Mouse (Mus musculus) adipose tissue, adult 10 weeks (tissue): ENCODE data around the gene Olfr1211. TPM values are rescaled to one million over a fixed set of nuclear protein-coding genes. Genes with fewer than 3 reads are reported as not detected.

Experiments
- polyA plus RNA-seq: library from polyadenylated mRNA; stranded (reverse); fragments of 350-450 nt; fragmentation: Illumina TruSeq; extraction: RNeasy Lipid Tissue Mini Kit (QIAGEN cat#74804); gene quantifications from one replicate; pipeline ENCODE4 v1.2.3, GENCODE M21; 2014; ENCODE audit warnings: low read depth, low replicate concordance

The Olfr1211 gene
- polyA plus RNA-seq = not detected

GRCm38 (mm10) chr2:88938011-88938410, at the start of gene Olfr1211:
TSS of gene Olfr1211 (minus strand) at chr2:88938111.

DNA sequence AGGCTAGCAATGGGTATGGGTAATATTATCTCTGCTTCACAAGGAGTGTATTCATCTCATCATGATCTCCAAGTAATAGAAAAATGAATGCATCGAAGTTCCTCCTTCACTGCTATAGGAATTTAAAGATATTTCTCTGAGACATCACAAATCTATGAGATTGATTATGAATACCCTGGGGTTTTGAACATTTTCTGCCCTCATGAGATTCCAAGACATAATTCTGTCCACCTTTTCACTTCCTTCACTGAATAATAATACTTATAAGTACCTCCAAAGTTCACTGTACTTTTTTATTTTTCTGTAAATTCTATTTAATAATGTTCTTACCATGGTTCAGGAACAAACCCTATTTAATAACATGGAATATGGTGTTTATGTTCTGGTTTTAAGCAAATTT, 42.3 kb upstream of the Olfr1211 start, which contains the start of gene Gm13762:
Gene Gm13762 (minus strand): TSS at position 101 of the 400 bp plus-strand sequence.

GRCm38 (mm10) chr2:88953669-88954068, 15.8 kb upstream of the Olfr1211 start, which contains the start of gene Olfr1212:
TSS of gene Olfr1212 (plus strand) at chr2:88953969.

GRCm38 (mm10) chr2:88915057-88915456, 22.9 kb downstream of the Olfr1211 start, which contains the start of gene Olfr1209:
TSS of gene Olfr1209 (minus strand) at chr2:88915157.

DNA sequence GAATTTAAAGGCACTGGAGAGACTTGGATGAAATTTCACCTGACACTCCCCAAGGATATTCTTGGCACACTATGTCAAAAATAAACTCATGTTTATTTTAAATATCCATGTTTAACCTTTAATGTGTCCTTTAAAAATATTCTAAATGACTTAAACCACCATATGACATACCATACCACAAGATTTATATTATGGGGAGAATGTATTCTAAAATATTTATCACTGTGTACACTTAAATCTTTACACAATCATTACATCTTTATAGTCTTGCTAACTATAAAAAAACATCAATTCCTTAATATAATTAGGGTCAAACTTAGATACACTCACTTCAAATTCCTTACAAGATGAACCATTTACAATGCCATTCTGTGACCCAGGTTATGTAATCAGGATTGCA, 35.7 kb downstream of the Olfr1211 start, which contains the start of gene Olfr1208:
Gene Olfr1208 (minus strand): TSS at position 101 of the 400 bp plus-strand sequence.

Other genes starting within 250 kb of the Olfr1211 start
- gene Olfr1195, start 248.9 kb downstream of the Olfr1211 start, polyA plus RNA-seq = not detected
- gene Olfr1196, start 233.5 kb downstream of the Olfr1211 start, polyA plus RNA-seq = not detected
- gene Olfr1197, start 205.7 kb downstream of the Olfr1211 start, polyA plus RNA-seq = not detected
- gene Olfr1198, start 186.7 kb downstream of the Olfr1211 start, polyA plus RNA-seq = not detected
- not detected for gene Olfr1199, start 177.6 kb downstream of the Olfr1211 start, polyA plus RNA-seq
- not detected for gene Olfr1200, start 167.6 kb downstream of the Olfr1211 start, polyA plus RNA-seq
- gene Olfr1201, start 145.1 kb downstream of the Olfr1211 start, polyA plus RNA-seq = not detected
- not detected for gene Olfr1202, start 123.6 kb downstream of the Olfr1211 start, polyA plus RNA-seq
- not detected for gene Olfr1205, start 108.4 kb downstream of the Olfr1211 start, polyA plus RNA-seq
- not detected for gene Olfr1204, start 88.8 kb downstream of the Olfr1211 start, polyA plus RNA-seq
- gene Olfr1206, start 74.9 kb downstream of the Olfr1211 start, polyA plus RNA-seq = not detected
- not detected for gene Olfr1208, start 35.8 kb downstream of the Olfr1211 start, polyA plus RNA-seq
- gene Olfr1209, start 23.0 kb downstream of the Olfr1211 start, polyA plus RNA-seq = not detected
- gene Olfr1212, start 15.9 kb upstream of the Olfr1211 start, polyA plus RNA-seq = not detected
- not detected for gene Gm13762, start 42.2 kb upstream of the Olfr1211 start, polyA plus RNA-seq
- gene Olfr1214, start 54.5 kb upstream of the Olfr1211 start, polyA plus RNA-seq = not detected
- gene Olfr1215, start 68.9 kb upstream of the Olfr1211 start, polyA plus RNA-seq = not detected
- not detected for gene Olfr1216, start 80.2 kb upstream of the Olfr1211 start, polyA plus RNA-seq
- gene Olfr1217, start 94.0 kb upstream of the Olfr1211 start, polyA plus RNA-seq = not detected
- gene Olfr1218, start 123.1 kb upstream of the Olfr1211 start, polyA plus RNA-seq = not detected
- gene Olfr1219, start 145.4 kb upstream of the Olfr1211 start, polyA plus RNA-seq = not detected
- gene Olfr1220, start 168.7 kb upstream of the Olfr1211 start, polyA plus RNA-seq = not detected
- gene Olfr1221, start 179.2 kb upstream of the Olfr1211 start, polyA plus RNA-seq = not detected
- gene Olfr1222, start 194.9 kb upstream of the Olfr1211 start, polyA plus RNA-seq = not detected
- gene Olfr1223, start 213.4 kb upstream of the Olfr1211 start, polyA plus RNA-seq = not detected
- gene Olfr1224-ps1, start 226.0 kb upstream of the Olfr1211 start, polyA plus RNA-seq = not detected
- gene Olfr1225, start 236.6 kb upstream of the Olfr1211 start, polyA plus RNA-seq = not detected